Mouse (Mus musculus): ENCODE results near the gene Chchd6.

GRCm38 (mm10) chr6:89348363-89348762, 247.1 kb downstream of the Chchd6 start:
- TF ChIP-seq POLR2A (IDR thresholded peaks at IDR 0.05; ENCODE audit: extremely low read depth, insufficient read depth, low read length) (no peak), CTCF (IDR thresholded peaks at IDR 0.05; ENCODE audit: extremely low read depth, insufficient read depth, low read length) (no peak)
